Mouse (Mus musculus): ENCODE results near the gene Dcaf4.

Dcaf4 gene

DNA sequence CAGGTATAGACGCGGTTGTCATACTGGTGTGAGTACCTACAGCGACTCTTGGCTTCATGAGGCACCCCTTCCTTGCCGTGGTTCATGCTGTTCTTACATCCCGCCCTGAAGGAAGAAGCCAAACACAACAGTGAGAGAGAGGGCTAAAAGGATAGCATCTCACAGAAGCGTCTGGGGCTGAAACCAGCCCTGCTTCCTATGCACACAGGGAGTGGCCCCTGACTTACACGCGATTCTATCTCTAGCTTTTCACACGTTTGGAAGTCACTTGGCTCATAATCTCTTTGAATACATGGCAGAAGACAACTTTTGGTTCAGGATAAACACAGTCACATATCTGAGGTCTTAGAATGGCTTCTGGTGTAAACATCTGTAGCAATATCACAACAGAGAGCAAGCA lies 35.3 kb downstream of the Dcaf4 start:
- DNase-seq: no peak

DNA sequence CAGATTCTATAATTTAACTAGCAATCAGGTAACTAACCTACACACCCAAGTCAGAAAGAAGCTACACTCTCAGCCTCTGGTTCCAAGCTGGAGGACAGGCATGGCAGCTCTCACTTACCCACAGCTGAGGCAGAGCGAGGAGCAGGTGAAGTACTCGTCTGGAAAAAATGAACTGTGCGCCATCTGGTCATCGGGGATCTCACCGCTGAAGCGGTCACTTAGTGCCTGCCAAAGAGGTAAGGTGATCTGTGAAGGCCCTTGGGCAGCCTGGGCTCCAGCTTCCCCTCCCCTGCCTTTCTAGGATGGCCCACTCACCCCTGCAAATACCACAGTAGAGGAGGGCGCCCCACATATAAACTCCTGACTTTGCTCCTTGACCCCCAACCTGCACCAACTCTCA lies 38.2 kb downstream of the Dcaf4 start:
- DNase-seq: no peak

DNA sequence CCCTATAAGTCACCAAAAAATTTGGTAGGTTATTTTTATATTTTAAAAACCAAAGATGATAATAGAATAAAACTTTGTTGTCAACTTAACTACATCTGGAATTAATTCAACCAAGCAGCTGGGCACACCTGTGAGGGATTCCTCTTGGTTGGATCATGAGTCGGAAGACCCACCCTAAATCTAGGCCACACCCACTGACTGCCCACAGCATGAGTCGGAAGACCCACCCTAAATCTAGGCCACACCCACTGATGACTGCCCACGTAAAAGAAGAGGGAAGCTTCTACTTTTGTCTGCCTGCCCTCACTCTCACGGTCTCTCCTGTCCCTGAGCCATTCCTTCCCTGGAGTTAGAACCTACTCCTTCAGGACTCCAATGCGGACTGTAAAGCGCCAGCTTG lies 39.9 kb downstream of the Dcaf4 start:
- DNase-seq: no peak

DNA sequence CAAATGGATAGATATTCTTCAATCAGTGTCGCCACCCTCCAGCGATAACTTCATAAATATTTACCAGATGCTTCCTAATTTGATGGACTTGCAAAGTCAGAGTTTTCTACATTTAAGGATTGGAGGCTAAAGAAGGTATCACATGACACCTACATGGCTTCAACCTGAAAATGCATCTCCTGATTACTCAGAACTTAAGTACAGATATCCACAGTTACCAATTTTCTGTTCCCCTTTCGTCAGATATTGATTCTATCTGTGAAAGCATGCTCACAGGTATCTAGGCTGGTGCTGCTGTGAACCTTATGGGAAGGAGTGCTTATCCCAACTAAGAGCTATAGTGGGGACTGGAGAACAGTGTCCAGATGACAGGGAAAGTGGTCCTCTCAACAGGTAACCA lies 42.3 kb downstream of the Dcaf4 start:
- no peak for DNase-seq

DNA sequence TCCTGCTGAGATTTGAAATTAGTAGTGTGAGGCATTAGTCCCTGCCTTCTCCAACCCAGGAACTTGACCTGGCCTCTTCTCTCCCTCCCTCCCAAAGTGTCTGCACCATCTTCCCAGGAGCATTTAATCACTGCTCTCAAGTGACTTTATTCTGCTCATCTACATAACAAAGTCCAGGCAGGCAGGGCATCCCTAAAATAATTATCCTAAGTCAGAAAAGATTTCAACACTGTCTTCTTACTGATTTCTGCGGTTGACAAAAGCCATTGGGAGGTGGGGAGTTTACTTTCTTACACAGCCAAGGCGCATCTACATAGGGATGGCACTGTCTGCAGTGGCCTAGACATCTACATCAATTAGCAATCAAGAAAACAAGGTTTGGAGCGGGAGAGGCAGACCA lies 49.6 kb downstream of the Dcaf4 start:
- DNase-seq: no peak

DNA sequence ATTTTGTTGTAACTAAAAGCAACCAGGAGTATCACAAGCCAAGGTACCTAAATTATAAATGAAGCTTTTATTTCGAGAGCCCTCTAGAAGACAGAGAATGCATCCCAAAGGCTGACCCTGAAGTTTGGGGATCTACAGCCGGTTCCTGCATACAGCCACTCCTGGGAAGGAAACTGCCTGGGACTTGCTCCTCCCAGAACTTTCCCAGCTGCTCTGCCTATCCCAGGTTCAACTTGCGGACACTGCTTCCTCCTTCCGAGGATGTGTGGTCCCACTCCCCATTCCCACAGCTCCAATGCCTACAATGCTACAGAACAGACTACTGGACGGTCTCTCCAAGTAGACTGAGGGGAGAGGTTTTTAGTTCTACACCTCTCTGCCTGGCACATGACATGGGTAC lies 52.5 kb downstream of the Dcaf4 start:
- DNase-seq: no peak

DNA sequence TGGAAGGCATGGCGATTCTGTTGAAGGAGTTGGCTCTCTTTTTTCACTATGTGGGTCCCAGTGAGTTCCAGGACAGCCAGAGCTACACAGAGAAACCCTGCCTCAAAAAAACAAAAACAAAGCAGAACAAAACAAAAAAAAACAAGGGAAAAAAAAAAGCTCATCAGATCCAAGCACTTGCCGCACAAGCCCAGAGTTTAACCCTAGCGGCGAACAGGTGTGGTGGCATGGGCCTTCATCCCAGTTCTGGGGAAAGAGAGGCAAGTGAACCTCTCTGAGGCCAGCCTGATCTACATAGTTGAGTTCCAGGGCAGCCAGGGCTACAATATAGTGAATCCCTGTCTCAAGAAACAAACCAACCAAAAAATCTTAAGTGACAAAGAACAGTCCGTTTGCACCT lies 57.2 kb downstream of the Dcaf4 start:
- DNase-seq: no peak

DNA sequence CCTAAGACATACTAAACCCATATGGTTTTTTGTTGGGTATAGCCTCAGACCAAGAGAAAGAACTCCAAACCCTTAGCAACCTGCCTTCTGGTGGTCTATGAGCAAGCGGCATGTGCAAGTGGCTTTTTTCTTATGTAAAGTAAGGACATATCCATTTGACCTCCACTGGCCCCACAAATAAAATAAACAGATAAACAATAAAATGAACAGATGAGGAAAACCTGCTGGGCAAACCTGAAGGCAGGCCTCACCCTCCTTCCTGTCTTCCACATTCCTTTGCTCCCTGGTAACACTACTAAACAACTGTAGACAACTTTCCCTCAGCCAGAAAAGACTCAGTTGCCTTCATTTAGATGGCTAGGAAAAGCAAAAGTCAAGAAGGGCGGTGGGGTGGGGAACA lies 58.1 kb downstream of the Dcaf4 start:
- DNase-seq: no peak

DNA sequence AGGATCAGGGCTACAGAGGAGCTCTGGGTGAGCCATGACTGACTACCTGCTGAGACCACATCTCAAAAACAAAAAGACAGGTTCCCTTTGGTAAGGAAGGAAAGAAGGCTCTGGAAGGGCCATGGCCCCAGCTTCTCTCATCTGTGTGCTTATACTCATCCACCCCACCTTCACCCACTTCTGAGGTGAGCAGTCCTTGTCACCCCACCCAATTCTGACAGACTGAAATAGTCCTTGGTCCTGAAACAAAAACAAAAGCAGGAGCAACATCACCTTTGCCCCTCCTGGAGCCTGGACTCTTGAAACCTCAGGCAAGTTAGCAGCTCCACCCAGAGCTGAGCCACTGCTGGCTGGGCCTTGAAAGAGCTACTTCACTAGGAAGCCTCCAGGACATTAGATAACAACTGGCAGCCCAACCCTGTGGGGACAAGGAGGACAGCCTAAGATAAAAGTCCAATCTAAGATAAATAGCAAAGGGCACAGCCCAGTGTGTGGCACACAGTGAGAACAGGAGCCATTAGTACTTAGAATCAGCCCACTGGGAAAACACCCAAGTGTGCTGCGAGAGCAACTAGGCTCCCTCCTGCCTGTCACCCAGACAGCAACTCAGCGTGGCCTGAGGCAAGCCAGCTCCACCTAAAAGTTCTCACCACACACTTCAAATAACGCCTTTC lies 58.8 kb downstream of the Dcaf4 start:
- peak; percentile 82 for DNase-seq

DNA sequence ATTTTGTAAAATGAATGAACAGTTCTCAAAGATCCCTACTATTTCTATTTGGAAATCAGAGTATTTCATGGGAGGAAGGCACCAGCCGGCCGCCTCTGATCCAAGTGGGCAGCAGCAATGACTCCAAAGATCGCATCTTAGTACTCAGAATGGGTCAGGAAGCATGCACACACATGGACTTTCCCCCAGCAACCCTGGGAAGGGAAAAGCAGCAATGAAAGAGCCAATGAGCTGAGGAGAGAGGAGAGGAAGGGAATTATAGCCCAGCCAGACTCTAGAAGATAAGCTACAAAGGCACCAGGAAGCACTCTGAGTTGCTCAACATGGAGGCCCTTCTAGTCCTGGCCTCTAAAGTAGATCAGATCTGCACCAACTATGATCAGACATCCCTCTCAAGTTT lies 60.0 kb downstream of the Dcaf4 start:
- peak; percentile 57 for DNase-seq

DNA sequence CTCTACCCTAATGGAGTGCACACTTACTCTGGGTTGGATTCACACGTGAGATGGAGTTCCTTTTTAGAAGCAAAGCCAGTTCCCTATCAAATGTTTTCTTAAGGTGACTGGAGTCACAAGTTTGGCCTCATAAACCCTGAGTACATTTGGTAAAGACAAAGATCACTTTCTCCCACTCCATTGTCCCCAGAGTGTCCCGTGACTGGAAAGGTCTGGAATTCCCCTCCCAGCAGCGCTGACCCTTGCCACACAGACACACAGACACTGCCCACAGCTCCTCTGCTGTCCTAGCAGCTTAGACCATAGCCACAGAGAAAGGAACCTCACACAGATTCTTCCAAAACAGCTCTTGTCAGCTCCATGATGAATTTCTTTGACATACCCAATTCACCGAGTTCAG lies 61.8 kb downstream of the Dcaf4 start:
- peak; percentile 31 for DNase-seq

DNA sequence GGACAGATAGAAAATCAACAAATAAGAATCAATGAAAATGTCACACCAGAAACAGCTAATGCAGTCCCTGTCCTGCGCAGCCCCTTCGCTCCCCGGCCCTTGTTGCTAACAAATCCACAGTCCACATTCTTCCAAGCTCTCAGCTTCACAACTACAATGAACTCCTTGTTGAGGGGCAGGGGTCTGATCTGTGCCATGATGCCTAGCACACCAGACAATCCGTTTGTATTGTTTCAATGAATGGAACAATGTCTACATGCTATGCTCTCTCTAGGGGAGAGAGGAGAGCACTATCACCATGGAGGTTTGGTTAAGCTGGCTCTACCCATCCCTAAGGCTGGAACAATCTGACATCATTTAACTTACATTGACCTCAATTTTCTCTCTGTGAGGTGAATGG lies 62.5 kb downstream of the Dcaf4 start:
- DNase-seq: no peak

DNA sequence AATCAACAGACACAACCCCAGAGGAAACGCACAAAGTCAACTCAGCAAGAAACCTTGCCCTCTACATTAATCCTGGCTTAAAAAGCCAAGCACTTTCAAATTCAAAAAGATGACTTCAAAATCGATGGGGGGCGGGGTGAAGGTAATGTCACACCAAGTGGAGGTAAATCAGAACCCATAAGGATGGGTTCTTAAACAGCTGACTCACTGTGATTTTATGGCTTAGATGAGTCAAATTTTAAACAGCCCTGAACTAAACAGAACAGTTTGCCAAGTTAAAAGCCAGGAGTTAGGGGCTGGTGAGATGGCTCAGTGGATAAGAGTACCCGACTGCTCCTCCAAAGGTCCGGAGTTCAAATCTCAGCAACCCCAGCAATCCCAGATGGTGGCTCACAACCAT lies 66.4 kb downstream of the Dcaf4 start:
- no peak for DNase-seq
